Mouse (Mus musculus) stomach, postnatal 0 days (tissue): ENCODE data around the gene Fcho1.

ENCODE experiments used
- CTCF ChIP-seq: IDR thresholded peaks from 2 replicates; pipeline ENCODE4 v1.5.1; 2016; ENCODE audit warnings: antibody characterized with exemption, low read depth, mild to moderate bottlenecking, moderate library complexity
- EP300 ChIP-seq: optimal IDR thresholded peaks from 2 replicates; pipeline ENCODE3; 2016; ENCODE audit warnings: antibody characterized with exemption

GRCm38 (mm10) chr8:71658515-71659049 is 66.9 kb downstream of the Fcho1 start:
- no peak for TF ChIP-seq CTCF
- TF ChIP-seq EP300, result no peak
